Mouse (Mus musculus): ENCODE measurements around the gene Gm11627. TPM values are rescaled to one million over a fixed set of nuclear protein-coding genes. Genes with fewer than 3 reads are reported as not detected.

The Gm11627 gene
- total RNA-seq, 2 experiments from 2014 or later = 5.0 to 8.7 TPM

DNA sequence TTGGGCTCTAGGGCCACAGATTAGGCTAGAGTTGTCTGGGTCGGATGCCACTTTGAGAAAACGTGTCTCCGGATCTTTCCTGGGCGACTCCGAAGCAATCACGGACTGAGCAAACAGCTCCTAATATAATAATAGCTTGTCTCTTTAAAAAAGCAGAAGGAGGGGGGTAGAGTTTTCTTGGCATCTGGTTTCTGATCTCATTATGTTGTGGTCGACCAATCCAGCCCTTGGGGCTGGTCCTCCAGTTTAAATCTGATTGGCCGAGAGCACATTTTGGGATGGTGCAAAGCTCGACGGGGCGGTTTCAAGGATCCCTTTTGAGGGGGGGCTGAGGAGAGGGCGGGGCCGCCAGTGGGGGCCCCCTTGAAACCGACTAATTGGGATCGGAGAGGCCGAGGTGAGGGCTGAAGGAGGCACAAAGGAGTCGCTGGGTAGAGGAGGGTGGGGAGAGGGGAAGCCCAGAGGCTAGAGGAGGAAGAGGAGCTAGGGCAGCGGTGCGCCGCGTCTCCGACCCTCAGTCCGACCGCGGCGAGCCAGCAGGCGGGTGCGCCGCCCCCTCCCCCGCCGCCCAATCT lies 24.8 kb upstream of the Gm11627 start, which contains the start of gene Fzd2:
Gene Fzd2, plus strand, starts transcription at position 387 of the 575 bp plus-strand sequence.
- DNase-seq (ENCODE audit: low spot score in 2 of 2) = peak; percentile 45 to 51
- intact Hi-C loops (cut with DNase I) = no loop called here

DNA sequence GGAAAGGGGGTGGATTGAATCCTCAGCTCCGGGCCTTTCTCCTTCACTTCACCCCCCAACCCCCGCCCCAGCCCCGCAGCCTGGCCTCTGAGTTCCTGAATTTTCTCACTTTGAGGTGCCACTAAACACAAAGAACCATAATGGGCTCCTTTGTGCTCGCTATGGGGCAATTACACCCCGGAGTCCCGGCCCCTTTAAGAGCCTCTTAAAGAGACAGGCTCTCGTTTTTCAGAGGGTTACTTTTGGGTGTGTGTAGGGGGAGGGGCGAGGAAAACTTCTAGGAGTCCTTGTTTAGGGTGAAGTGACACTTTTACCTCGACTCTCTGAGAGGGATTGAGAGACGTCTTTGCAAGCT lies 24.2 kb upstream of the Gm11627 start:
- intact Hi-C loops (cut with DNase I) = no loop called here
- no peak for DNase-seq (ENCODE audit: low spot score in 2 of 2)

DNA sequence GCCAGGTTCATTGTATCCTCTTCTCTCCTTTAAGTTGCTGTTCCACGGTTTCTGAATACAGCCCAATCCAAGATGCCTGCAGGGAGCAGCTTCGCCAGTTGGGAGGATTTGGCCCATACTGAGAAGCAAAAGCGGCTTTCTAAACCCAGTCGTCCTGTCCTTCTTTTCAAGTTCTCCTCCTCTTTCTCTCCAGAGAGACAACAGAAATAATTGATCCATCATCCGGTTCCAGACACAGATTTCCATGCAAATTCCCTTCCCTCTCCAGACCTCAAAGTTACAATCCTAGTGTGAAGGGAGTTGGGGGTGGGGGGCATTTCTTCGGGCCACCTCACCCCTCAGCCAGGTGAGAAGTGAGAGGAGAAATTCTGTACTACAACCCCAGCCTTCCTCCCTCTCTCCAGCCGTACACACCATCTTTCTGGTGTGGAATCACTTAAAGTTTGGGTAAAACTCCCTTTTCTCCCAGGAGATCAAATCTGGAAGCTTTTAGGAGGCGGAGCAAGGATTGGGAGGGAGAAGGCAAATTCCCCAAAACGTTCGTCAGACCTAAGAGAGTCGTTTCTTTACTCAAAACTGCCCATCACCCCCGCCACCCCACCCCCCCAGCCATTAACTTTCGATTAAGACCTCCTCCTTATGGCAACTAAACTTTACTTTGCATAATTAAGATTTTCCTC lies 23.7 kb upstream of the Gm11627 start:
- DNase-seq (ENCODE audit: low spot score in 2 of 2) = no peak
- intact Hi-C loops (cut with DNase I) = no loop called here

DNA sequence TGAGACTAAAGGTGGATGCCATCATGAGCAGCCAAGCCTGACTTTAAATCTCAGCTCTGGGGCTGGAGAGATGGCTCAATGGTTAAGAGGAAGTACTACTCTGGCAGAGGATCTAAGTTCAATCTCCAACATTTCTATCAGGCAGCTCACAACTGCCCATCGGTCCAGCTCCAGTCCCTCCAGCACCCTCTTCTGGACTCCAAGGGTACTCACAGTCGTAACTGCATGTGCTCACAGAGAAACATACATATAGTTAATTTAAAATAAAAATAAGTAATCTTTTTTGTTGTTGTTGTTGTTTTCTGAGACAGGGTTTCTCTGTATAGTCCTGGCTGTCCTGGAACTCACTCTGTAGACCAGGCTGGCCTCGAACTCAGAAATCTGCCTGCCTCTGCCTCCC lies 20.7 kb upstream of the Gm11627 start:
- DNase-seq (ENCODE audit: low spot score in 2 of 2) = no peak
- intact Hi-C loops (cut with DNase I) = no loop called here

DNA sequence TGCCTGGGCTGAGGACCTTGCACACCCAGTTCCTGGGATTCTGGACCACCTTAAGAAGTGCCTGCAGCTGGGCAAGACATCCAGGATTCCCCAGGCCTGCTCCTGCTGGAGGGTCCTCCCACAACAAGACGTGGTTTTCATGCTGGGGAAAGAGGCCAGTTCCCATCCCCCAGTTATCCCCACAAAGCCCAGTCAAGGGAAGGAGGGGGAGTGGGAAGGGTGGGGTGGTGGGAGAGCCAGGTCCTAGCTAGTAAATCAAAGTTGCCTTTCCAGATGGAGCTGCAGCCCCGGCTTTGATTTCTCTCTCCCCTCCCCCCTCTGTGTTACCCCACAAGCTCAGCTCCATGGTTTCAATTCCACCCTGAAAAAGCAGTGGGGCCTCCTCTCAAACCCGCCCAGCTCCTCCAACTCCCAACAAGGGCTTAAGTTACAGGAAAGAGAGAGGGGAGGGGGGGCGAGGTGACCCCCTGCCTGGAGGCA lies 16.1 kb upstream of the Gm11627 start:
- DNase-seq (ENCODE audit: low spot score in 2 of 2) = no peak
- intact Hi-C loops (cut with DNase I) = no loop called here

DNA sequence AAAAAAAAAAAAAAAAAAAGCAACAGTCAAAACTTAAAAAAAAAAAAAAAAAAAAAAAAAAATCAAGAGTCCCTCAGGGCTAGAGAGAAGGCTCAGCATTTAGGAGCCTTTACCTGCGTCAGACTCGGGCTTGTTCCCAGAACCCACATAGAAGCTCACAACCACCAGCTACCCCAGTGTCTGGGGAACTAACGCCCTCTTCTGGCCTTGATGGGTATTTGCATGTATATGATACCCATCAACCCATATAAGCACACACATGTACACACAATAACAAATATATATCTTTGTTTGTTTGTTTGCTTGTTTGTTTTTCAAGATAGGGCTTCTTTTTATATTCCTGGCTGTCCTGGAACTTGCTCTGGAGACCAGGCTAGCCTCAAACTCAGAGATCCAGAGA lies 8.3 kb upstream of the Gm11627 start:
- intact Hi-C loops (cut with DNase I) = no loop called here
- DNase-seq (ENCODE audit: low spot score in 2 of 2) = no peak

DNA sequence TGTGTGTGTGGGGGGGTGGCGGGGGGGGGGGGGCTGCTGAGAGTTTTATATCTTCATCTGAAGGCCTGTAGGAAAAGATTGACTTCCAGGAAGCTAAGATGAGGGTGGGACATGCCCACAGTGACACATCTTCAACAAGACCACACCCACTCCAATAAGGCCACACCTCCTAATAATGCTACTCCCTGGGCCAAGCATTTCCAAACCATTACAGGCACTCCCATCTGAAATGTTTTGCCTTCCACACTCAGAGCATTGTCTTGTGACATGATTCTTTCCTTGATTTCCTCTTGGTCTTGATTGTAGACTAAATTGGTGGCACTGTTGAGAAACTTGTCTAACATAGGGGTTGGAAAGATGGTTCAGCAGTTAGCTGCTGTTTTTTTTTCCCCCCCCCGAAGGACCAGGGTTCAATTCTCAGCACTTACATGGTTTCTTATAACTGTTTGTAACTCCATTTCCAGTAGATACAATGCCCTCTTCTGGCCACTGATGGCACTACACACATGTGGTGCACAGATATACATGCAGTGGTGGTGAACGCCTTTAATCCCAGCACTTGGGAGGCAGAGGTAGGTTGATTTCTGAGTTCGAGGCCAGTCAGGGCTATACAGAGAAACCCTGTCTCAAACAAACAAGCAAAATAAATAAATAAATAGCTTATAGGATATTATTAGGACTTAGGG lies 7.3 kb upstream of the Gm11627 start:
- intact Hi-C loops (cut with DNase I) = no loop called here
- no peak for DNase-seq (ENCODE audit: low spot score in 2 of 2)

DNA sequence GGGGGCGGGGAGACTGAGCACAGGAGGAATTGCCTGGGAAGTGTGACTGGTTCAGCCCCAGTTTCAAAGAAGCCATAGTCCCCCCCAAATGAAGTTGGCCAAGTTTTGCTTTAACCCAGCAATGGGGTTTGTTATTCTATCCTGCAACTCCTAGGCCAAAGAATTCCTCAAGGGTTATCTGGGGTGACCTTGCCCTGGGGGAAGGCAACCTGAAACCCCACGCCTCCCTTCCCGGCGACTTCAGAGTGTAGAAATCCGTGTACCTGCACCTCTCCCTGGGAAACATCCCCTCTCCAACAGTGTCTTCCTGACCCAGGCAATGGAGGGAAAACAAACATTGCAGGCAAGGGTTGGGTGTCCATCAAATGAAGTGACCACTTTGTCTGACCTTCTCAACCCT lies 3.5 kb upstream of the Gm11627 start:
- no peak for DNase-seq (ENCODE audit: low spot score in 2 of 2)
- intact Hi-C loops (cut with DNase I) = no loop called here

DNA sequence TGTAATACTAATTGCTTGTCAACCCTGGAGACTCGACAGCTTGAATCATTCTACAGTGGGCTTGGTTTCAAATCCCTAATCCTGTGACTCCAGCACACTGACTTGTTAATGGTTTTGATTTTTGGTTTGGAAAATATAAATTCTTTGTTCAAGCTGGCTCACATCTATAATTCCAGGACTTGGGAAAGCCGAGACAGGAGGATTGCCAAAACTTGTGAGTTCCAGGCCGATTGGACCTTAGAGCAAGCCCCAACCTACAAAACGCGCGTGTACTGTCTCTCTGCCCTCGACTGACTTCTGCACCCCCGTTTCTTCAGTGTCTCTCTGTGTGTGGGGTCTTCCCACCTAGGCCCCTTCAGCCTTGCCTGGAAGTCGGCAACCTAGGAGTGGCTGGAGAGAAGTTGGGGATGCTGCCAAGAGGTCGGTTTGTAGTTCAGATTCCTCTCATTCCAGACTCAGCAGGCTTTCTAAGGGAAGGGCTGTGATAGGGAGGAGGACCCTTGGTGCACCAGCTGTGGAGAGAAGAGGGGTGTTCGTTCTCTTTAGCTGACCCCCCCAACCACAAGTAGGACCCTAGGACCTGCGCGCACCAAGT lies 2.9 kb upstream of the Gm11627 start:
- DNase-seq (ENCODE audit: low spot score in 2 of 2) = no peak
- intact Hi-C loops (cut with DNase I) = no loop called here

DNA sequence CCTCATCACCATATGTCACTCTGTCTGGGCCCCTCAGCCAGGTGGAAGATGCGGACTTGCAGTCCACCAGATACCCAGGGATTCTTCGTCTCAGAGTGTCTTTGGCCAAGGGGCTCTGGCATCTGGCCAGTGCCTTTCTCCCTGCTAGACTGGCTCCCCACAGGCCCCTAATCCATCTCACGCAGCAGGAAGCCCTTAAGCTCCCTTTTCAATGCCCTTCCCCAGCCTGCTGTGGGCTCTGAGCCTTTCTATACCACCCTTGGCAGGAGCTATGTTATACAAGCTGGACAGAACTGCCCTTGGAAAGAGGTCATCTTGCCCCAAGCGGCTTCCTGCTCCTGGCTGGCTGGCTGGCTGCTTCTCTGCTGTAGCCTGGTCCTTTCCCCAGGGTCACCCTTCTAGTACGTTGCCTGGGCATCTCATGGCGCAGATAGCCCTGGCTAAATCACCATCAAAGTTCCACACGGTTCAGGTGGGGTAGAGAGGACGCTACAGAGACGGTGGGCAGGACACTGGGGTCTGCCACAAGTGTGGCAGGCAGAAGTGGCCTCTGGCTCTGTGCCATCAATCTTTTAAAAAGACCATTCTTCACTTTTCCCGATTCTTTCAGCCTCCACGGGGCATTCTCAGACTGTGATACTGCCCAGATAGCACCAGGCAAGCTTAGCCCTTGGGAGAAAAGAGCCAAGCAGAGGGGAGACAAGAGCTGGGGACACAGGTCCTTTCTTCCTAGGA lies 2.2 kb upstream of the Gm11627 start:
- no peak for DNase-seq (ENCODE audit: low spot score in 2 of 2)
- intact Hi-C loops (cut with DNase I) = no loop called here

DNA sequence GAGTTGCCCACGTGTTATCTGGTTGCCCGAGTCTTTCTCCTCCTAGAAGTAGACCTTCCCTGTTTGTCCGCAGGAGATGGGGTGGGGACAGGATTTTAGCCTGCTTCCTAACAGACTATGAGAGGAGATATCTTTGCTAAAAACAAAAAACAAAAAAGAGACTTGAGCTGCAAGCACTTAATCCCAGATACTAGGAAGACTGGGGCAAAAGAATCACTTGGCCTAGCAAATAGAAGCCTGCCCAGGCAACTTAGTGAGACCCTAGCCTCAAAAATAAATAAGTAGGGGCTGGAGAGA lies 721 bp upstream of the Gm11627 start:
- DNase-seq (ENCODE audit: low spot score in 2 of 2) = no peak

DNA sequence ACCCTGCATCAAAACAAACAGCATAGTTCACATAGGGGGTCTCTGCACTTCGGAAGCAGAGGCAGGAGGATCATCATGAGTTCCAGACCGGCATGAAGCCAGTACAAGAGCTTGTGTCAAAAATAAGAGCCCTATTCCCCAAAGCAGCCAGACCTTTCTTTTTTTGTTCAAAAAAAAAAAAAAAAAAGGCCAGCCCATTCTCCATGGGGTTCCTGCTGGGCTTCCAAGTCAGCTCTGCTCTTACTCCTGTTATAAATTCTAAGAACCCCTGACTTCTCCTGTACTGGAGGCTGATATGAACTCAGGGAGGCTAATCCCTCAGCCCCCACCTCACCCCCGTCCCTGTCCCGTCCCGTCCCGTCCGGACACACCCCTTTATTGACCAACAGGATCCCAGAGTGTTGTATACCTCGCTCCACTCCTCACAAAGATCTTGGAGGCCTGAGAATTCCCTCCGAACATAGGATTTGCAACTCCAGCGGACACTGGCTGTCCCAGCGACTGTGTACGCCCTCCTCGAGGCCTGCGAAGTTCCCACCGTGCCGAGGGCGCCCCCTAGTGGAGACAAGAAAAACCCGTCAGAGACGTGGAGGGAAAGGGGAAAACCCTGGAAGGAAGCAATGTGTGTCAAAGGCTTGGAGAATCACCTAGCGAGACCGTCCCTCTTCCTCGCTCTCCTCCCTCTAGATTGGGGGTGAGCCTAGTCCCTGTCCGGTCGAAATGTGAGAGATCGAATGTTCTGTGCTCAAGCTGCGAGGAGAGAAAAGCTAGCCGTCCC lies 731 bp downstream of the Gm11627 start:
- intact Hi-C loops (cut with DNase I) = no loop called here
- DNase-seq (ENCODE audit: low spot score in 2 of 2) = peak; percentile 45 to 70

More for the DNA sequence above, 721 bp upstream of the Gm11627 start:
- intact Hi-C loops (cut with DNase I) = no loop called here

DNA sequence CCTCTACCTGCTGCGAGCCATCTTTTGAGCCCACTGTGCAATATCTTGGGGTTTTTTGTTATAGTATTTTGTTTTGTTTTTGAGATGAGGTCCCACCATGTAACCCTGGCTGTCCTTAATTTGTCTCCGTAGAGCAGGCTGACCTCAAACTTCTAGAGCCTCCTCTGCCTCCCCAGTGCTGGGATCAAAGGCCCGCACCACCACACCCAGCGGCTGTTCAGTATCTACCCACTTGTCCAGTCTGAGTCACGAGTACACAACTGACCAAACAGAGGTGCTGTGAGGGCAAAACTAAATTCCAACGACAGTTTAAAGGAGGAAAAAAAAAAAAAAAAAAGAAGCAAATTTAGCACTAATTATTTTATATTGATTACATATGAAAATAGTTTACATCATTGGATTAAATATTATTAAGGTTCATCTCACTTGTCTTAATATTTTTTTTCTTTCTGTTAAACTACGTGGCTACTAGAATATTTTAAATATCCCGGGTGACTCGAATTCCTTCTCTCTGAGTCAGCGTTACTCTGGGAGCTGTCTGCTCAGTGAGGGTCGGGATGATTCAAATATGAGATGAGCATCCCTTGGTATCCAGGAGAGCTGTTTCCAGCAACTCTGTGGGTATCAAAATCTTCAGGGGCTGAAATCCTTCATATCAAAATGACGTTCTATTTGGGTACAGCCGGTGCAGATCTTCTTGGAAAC lies 3.1 kb downstream of the Gm11627 start:
- DNase-seq (ENCODE audit: low spot score in 2 of 2) = no peak
- intact Hi-C loops (cut with DNase I) = no loop called here

DNA sequence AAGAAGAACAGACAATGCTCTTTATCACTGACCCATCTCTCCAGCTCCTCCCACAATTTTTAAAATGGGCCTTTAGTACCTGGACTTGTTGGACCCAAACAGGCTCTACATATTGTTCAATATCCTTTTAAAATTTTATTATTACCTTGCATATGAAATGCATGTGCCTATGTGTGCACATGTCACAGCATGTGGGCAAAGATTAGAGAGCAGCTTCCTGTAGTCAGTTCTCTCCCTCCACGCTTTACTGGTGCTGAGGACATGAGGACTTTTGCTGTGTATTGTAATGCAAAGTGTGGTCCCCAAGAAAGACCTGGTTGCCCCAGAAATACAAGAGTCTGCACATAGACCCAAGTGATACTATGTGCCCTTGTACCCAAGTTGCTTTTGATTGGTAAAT lies 4.2 kb downstream of the Gm11627 start:
- intact Hi-C loops (cut with DNase I) = no loop called here
- DNase-seq (ENCODE audit: low spot score in 2 of 2) = no peak

DNA sequence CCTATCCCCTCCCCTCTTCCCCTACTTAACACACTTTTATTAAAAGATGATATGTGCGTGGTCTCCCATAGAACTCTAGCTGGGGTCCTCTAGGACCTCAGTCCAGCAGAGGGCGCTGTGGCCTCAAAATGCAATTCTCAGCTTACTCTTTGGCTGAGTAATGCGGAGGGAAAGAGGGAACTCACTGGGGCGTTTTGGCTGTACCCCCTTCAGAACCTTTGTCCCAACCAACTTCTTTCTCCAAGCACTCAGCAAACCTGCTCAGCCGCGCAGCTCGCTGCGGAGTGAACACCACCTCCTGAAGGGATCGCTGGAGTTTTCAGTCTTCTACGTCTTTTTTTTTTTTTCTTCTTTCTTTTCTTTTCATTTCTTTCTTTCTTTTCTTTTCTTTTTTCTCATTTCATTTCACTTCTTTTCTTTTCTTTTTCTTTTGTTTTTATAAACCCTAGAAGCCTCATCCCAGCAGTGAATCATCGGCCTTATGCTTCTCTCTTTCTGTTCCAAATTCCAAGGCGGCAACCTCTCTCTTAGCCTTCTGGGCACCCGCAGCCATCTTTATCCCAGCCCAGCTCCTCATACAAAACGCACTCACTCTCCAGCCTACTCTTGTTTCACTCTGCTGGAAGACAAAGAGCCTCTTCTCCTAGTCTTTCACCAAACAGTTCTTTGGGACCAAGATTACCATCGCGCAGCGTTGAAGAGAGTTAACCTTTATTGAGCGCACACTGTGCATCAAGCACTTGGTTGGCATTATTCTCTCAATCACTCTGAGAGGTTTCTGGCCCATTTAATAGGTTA lies 6.2 kb downstream of the Gm11627 start:
- intact Hi-C loops (cut with DNase I) = loop anchor here (1.0 to 5.0 kb wide), 2 partner anchors 78 to 86 kb away; no protein-coding TSS in a partner anchor
- peak; percentile 69 to 78 for DNase-seq (ENCODE audit: low spot score in 2 of 2)

DNA sequence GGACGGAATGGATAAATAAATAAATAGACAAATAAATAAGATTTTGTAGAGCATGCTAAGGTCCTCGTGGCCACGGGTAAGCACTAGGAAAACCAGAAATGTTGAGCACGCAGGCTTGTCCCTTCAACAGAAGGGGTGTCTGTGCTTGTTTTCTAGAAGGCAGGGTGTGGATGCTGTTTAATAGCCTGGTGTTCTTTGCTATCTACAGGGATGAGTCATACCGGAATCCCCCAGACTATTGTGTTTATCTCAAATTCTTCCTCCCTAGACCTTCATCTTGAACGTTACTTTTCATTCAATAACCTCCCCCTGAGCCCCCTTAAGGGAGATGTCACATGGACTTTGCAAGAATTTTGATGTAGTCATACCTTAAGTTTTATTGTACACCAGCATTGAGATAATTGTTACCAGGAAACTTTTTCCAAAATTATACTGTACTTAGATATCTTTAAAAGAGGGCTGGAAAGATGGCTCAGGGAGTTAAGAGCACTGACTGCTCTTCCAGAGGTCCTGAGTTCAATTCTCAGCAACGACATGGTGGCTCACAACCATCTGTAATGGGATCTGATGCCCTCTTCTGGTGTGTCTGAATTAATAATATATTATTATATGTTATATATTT lies 10.4 kb downstream of the Gm11627 start:
- no peak for DNase-seq (ENCODE audit: low spot score in 2 of 2)
- intact Hi-C loops (cut with DNase I) = no loop called here

DNA sequence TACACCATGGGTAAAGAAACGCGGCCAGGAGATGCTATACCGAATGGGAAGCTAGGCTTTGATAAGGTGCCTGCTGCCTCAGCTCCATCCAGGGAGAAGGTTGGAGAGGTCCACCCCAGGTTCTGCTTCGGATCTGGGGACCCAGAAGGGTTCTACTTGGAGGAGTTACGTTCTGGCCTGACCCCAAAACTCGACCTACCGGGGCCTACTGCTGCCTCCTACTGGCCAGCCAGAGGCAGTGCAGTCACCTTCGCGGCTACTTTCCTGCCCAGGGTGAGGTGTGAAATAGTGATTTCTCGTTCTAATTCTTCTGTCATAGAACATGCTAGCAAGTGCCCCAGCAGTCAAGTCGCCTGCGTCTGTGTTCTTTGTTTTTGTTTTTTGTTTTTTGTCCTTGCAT lies 11.1 kb downstream of the Gm11627 start:
- intact Hi-C loops (cut with DNase I) = no loop called here
- DNase-seq (ENCODE audit: low spot score in 2 of 2) = no peak

DNA sequence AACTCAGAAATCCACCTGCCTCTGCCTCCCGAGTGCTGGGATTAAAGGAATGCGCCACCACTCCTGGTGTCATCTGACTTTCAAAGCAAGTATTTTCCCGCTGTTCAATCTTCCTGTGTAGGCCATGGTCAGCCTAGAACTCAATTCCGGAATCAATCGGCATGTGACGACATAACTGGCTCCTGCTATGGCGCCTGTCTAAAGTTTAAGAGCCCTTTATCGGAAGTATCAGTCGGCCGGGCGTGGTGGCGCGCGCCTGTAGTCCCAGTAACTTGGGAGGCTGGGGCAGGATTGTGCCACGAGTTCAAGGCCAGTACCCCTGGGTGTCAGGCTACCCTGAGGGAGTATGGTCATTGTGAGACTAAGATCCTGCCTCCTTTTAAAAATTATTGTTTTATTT lies 11.5 kb downstream of the Gm11627 start:
- intact Hi-C loops (cut with DNase I) = no loop called here
- DNase-seq (ENCODE audit: low spot score in 2 of 2) = no peak

All from left cerebral cortex, postnatal 36 days (tissue).